Mouse (Mus musculus) embryonic facial prominence, embryonic 10.5 days (tissue): ENCODE data around the gene Col8a1. TPM values are rescaled to one million over a fixed set of nuclear protein-coding genes. Genes with fewer than 3 reads are reported as not detected.

ENCODE experiments used
- DNase-seq: peaks from one replicate; pipeline ENCODE4 v3.0.0-alpha.2; 2017; ENCODE audit warnings: low spot score
- H3K27ac ChIP-seq: fragments of 300-500 bp; sonication (generic); replicated peaks from 2 replicates; pipeline ENCODE4 v1.5.1; 2016; ENCODE audit warnings: mild to moderate bottlenecking
- H3K27me3 ChIP-seq: fragments of 300-500 bp; sonication (generic); replicated peaks from 2 replicates; pipeline ENCODE4 v1.6.1; 2016; ENCODE audit warnings: low read depth, mild to moderate bottlenecking; ENCODE audit not compliant: poor library complexity, severe bottlenecking
- H3K36me3 ChIP-seq: fragments of 300-500 bp; sonication (generic); replicated peaks from 2 replicates; pipeline ENCODE4 v1.6.1; 2016; ENCODE audit warnings: mild to moderate bottlenecking, moderate library complexity
- H3K4me1 ChIP-seq: fragments of 300-500 bp; sonication (generic); 2 replicates; pipeline ENCODE4 v1.6.1; 2016
- H3K4me3 ChIP-seq: fragments of 300-500 bp; sonication (generic); 2 replicates; pipeline ENCODE4 v1.5.1; 2016; ENCODE audit warnings: mild to moderate bottlenecking, moderate library complexity
- H3K9me3 ChIP-seq: fragments of 300-500 bp; sonication (generic); 2 replicates; pipeline ENCODE4 v1.6.1; 2016; ENCODE audit warnings: mild to moderate bottlenecking
- WGBS: fragments of 180-500 bp; shearing (Covaris S2); methylation state at CpG from one replicate; pipeline ENCODE4 v1.1.7; 2016; 5-methylcytosine and 5-hydroxymethylcytosine counted together
- polyA plus RNA-seq: library from polyadenylated mRNA; unstranded; fragments of >200 nt; fragmentation: Nextera tagmentation; extraction: Ambion mirVana; gene quantifications from 2 replicates; pipeline ENCODE4 v1.2.1, GENCODE M21; 2016

The Col8a1 gene
- polyA plus RNA-seq: 1.1 and 1.9 TPM in 2 replicates

DNA sequence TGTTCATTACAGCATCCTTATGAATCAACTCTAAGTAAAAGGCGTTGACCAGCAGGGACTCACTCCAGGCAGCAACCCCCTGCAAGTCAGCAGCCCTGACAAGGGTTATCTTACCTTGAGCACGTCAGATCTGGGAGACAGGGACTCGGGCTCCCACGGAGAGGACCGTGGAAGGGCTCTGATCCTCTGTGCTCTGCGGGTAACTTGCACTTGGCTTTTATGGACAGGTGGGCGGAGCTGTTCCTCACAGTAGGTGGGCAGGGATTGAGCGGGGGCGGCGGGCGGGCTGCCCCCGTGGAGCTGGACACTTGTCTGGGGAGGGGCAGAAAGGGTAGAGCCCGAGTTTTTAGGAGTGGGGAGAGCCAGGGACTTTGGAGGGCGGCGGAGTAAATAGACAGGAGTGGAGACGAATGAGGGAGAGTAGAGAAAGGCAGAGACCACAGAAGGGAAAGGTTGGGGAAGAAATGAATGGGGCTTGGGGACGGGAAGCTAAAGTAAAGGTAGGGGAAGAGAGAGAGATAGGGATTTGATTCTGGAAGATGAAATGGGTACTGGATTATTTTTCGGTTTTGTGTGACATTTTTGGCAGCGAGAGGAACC is at the start of gene Col8a1:
Gene Col8a1, minus strand, starts transcription at position 212 of the 600 bp plus-strand sequence.
- H3K4me3 ChIP-seq: peak within 1 kb of the TSS; percentile 60
- DNase-seq: peak; percentile 28
- H3K36me3 ChIP-seq: no peaks in the 10 kb centered on the region
- peaks cover 14% of the 10 kb centered on the region for H3K4me1 ChIP-seq
- H3K9me3 ChIP-seq: no peaks in the 10 kb centered on the region
- H3K27ac ChIP-seq: no peak within 1 kb of the TSS
- H3K27me3 ChIP-seq: peaks cover 30% of the 10 kb centered on the region
- 4% methylated on average over 19 of the region's 19 CpGs for WGBS

DNA sequence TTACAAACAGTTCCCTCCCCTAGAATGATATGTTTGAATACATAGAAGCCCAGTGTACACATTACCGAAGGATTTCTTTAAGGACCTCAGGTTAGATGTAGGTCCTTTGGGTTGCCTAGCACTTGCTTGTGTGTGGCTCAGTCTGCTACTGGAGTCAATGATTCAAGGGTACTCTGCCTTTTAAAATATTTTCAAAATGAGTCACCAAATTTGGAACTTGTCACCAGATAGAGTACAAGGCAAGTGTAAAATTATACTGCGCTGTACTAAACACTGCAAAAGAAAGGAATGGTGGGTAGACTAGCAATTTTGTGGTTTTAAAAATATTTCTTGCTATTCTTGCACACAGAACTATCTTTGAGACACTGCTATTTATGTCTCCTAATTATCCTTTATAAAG is 47.3 kb upstream of the Col8a1 start:
- Histone ChIP-seq H3K9me3 (no peaks in the 10 kb centered on the region), H3K27me3 (no peaks in the 10 kb centered on the region), H3K36me3 (no peaks in the 10 kb centered on the region), H3K4me1 (no peaks in the 10 kb centered on the region), H3K27ac (no peak overlapping the region), H3K4me3 (no peak overlapping the region)
- 96% methylated on average over 2 of the region's 2 CpGs for WGBS
- DNase-seq: no peak

DNA sequence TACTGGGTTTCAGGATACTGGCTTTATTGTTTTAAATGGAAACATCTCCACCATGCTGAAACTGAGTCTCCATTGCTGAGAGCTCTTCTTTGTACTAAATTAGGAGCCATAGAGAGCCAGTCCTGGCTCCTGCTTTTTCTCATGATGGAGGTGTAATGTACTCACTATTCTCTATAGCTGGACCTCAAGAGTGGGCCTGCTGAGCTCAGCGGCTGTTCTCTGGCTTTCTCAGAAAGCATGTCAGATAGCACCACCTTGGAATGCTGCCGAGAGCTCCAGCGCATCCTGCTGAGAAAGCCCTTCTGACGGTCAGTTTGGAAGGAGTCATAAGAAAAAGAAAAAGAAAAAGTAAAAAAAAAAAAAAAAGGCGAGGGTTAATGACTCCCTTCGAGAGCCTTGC is 41.8 kb upstream of the Col8a1 start:
- no peaks in the 10 kb centered on the region for H3K27me3 ChIP-seq
- WGBS: 70% methylated on average over 6 of the region's 6 CpGs
- H3K36me3 ChIP-seq: no peaks in the 10 kb centered on the region
- no peak overlapping the region for H3K27ac ChIP-seq
- H3K4me3 ChIP-seq: no peak overlapping the region
- no peaks in the 10 kb centered on the region for H3K9me3 ChIP-seq
- no peaks in the 10 kb centered on the region for H3K4me1 ChIP-seq
- DNase-seq: no peak

DNA sequence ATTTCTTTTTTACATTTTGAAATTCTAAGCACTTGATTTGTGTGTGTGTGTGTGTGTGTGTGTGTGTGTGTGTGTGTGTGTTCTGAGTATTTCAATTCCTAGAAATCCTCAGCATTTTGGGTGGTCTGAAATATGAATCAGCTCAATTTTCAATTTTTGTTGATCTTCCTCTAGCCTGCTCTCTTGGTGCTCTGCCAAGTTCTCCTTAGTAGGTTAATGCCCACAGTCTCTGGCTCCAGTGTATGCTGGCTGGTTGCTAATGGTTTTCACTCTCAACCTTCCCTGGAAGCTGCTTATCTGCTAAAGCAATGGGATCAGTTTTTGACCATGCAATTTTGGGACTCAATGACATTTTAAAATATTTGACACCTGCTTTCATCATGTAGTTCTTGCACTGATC is 24.5 kb upstream of the Col8a1 start:
- no peak for DNase-seq
- H3K27me3 ChIP-seq: no peaks in the 10 kb centered on the region
- H3K27ac ChIP-seq: no peak overlapping the region
- H3K4me3 ChIP-seq: no peak overlapping the region
- H3K9me3 ChIP-seq: no peaks in the 10 kb centered on the region
- H3K4me1 ChIP-seq: no peaks in the 10 kb centered on the region
- no peaks in the 10 kb centered on the region for H3K36me3 ChIP-seq

DNA sequence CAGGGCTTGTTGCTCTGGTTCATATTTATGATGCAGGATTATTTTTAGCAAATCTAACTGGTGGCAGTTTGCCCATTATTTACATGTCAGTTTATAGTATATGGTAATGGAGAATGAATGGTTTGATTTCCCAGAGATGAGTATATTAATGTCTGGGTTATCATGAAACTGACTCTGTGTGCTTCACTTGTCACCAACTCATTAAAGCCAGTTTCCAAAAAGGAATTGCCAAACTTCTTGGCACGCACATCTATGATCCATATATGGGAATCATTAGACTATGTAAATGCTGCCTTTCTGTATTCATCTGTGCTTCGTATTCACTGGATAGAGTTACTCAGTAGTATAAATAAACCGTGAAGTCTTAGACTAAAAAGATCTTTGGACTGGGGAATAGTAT is 11.1 kb upstream of the Col8a1 start:
- 82% methylated on average over 3 of the region's 3 CpGs for WGBS
- Histone ChIP-seq H3K27me3 (no peaks in the 10 kb centered on the region), H3K36me3 (no peaks in the 10 kb centered on the region), H3K9me3 (no peaks in the 10 kb centered on the region), H3K4me1 (no peaks in the 10 kb centered on the region), H3K4me3 (no peak overlapping the region), H3K27ac (no peak overlapping the region)
- no peak for DNase-seq

DNA sequence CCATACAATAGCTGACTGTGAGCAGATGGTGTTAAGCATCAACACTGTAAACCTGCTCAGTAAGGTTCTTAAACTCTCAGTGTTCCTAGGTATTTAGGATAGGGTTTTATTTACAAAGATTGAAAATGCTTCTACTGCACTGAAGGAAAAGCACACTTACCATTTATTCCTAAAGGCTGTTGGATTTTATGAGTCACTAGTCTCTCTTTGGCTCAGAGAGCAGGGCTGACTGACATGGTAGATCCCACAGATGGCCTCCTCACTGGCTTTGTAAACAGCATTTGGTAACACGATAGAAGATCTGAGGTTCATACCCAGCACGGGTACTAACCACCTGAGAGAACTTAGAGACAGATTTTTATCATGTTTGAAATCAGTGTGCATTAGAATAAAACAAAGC is 5.3 kb upstream of the Col8a1 start:
- no peaks in the 10 kb centered on the region for H3K9me3 ChIP-seq
- peaks cover 14% of the 10 kb centered on the region for H3K27me3 ChIP-seq
- DNase-seq: no peak
- H3K4me3 ChIP-seq: no peak overlapping the region
- H3K27ac ChIP-seq: no peak overlapping the region
- peaks cover 7% of the 10 kb centered on the region for H3K4me1 ChIP-seq
- WGBS: 76% methylated on average over 2 of the region's 2 CpGs
- no peaks in the 10 kb centered on the region for H3K36me3 ChIP-seq

DNA sequence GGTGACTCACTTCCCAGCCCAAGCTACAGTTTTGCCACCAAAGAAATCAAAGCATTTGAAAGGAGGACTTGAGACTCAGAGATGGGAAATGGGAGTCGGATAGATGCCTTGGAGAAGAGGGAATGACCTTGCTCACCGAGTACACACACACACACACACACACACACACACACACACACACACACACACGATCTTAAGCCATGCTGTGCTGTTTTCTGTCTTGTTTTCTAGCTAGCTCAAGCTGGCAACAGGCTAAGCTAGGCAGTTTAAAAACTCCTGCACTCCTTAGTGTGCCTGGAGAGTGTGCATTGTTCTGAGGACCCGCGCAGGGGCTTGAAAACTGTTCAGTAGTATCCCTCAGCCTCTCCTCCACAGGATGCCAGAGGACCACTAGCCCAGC is 1.2 kb upstream of the Col8a1 start:
- Histone ChIP-seq H3K27ac (no peak overlapping the region), H3K9me3 (no peaks in the 10 kb centered on the region), H3K36me3 (no peaks in the 10 kb centered on the region), H3K4me3 (no peak overlapping the region), H3K27me3 (peaks cover 30% of the 10 kb centered on the region), H3K4me1 (peaks cover 14% of the 10 kb centered on the region)
- no peak for DNase-seq
- 48% methylated on average over 5 of the region's 5 CpGs for WGBS

DNA sequence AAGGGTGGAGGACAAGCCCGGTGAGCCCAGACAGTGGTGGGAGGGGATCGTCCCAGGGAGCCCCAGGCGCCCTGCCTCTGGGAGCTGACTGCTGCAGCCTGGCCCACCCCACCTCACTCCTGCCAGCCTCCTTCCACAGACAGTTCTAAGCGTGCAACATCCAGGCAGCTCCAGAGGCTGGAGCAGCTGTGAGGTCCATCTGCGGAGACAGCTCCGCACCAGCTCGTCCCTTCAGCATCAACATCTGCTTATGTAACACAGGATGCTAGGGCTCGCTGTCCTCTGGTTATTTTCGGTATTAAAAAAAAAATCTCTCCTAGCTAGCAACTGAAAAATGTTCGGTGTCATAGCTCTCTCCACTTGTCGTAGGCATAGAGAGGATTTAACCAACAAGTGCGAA is 704 bp upstream of the Col8a1 start:
- Histone ChIP-seq H3K9me3 (no peaks in the 10 kb centered on the region), H3K4me3 (peak overlapping the region; percentile 60), H3K36me3 (no peaks in the 10 kb centered on the region), H3K4me1 (peaks cover 14% of the 10 kb centered on the region), H3K27ac (no peak overlapping the region), H3K27me3 (peaks cover 30% of the 10 kb centered on the region)
- 26% methylated on average over 12 of the region's 12 CpGs for WGBS
- DNase-seq: peak; percentile 31

DNA sequence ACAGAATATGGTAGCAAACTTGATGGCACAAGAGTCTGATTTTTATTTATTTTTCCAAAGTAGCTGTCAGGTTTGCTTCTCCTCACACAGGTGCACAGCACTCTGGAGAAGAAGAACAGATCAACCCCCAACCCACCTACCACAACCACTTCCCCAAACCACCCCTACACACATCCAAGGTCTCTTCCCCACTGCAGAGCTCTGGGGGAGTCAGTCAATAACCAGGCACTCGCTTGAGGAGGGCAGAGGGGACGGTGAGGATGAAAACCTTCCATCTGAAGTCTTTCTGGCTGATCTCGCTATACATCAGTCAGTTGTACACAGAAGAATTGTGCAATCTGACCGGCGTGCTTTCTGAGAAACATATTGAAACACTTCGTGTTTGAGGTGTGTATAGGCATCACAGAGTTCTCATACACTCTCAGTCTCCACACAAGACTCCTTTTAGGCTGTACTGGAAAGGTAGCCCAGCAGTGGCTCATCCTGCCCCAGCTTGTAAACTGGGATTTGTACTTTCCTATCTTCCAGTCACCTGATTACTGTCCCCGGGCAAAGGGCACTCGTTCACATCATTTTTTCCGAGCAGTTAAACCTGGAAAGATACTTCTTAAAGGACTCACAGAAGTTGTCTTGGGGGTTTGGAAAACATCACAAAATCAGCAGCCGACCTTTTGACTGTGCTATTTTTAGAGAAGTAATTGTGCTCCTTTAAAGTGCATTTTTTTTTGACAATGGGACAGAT is 827 bp downstream of the Col8a1 start:
- WGBS: 55% methylated on average over 10 of the region's 10 CpGs
- H3K27me3 ChIP-seq: peaks cover 30% of the 10 kb centered on the region
- H3K4me3 ChIP-seq: no peak overlapping the region
- H3K27ac ChIP-seq: no peak overlapping the region
- no peaks in the 10 kb centered on the region for H3K36me3 ChIP-seq
- H3K4me1 ChIP-seq: peaks cover 14% of the 10 kb centered on the region
- H3K9me3 ChIP-seq: no peaks in the 10 kb centered on the region
- DNase-seq: no peak

DNA sequence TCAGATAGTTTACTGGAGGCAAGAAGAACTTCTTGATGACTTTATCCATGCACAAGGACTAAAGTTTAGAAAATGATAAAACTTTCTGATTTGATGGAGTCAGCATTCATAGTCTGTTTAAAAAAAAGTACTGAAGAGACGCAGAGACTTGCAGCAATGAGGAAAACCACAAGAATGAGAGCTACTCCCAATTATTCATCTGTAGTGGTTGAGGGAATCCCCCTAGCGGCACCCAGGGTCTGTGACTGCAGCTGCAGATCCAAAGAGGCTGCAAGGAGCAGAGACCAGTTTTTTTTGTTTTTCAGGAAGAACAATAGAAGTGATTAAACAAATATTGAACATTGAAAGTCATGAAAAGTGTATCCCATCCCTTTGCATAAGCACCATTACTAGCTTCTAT is 4.0 kb downstream of the Col8a1 start:
- no peak overlapping the region for H3K4me3 ChIP-seq
- no peaks in the 10 kb centered on the region for H3K36me3 ChIP-seq
- WGBS: 62% methylated on average over 2 of the region's 2 CpGs
- no peaks in the 10 kb centered on the region for H3K9me3 ChIP-seq
- peaks cover 14% of the 10 kb centered on the region for H3K4me1 ChIP-seq
- H3K27me3 ChIP-seq: peaks cover 22% of the 10 kb centered on the region
- no peak overlapping the region for H3K27ac ChIP-seq
- DNase-seq: no peak

DNA sequence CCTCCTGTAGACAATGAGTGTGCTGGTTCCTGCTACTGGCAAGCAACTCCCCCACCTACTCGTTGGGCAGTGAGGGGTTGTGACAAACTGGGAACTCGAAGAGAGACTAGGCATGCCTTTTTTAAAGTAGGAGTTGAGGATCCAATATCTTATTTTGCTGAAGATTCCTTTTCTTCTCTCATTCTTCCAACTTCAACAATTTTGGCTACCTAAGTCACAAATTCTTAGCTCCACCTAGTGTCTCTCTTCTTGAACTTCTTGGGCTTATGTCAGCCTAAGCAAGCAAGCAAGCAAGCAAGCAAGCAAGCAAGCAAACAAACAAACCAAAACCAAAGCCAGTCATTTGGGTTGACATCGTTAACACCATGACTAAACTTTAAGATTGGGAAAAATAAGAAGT is 6.4 kb downstream of the Col8a1 start:
- Histone ChIP-seq H3K4me1 (no peaks in the 10 kb centered on the region), H3K4me3 (no peak overlapping the region), H3K9me3 (no peaks in the 10 kb centered on the region), H3K36me3 (no peaks in the 10 kb centered on the region), H3K27ac (no peak overlapping the region), H3K27me3 (peaks cover 7% of the 10 kb centered on the region; the same call in 1 of the 2 replicates)
- WGBS: 80% methylated on average over 3 of the region's 3 CpGs
- no peak for DNase-seq

DNA sequence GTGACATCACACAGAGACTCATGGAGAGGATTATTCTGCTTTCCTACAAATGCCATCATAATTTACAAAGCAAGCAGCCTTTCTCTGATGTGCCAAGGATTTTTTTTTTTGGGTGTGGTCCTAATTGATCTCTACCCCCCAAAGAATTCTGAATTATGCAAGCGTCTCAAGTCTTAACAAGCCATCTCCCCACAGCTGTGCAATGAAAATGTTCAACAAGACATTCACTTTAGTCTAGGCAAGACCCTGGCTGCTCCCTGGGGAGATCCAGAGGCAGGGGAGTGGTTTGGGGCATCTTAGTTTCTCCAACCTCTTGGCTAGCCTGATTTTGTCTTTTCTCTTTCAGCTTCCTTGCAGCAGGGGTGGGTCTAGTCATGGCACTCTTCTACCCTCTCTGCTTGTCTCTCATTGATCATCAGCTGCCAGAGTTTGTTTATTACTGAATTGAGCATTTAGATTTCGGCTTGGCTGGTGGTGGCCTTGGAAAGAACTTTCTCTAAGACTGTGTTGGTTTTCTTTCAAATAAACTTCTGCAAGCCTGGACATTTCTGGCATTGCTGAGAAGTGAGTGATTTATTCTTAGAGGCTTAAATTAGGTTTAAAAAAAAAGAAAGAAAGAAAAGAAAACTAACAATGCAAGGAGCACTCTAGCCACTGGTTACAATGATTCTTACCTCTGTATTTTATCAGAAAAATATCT is 7.0 kb downstream of the Col8a1 start:
- 79% methylated on average over 2 of the region's 2 CpGs for WGBS

DNA sequence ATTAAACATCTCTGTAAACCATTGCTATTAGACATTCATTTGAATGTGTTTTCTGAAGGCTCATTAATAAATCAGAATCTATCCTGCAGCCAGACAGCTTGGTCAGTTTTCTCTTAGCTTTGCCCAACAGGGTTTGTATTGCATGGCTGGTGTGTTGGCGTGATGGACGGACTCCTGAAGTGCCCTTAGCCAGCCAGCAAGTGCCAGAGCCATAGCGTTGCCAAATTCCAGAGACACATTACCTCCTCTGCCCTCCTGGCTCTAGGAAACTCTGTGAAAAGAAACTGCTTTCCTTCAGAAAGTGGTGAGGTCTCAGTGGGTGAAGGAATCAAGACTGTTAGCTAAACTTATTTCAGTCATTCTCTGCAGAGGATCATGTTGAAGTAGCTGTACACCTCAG is 14.4 kb downstream of the Col8a1 start:
- 93% methylated on average over 3 of the region's 3 CpGs for WGBS
- DNase-seq: no peak
- H3K36me3 ChIP-seq: no peaks in the 10 kb centered on the region

More for the DNA sequence above, 7.0 kb downstream of the Col8a1 start:
- no peak for DNase-seq
- Histone ChIP-seq H3K36me3 (no peaks in the 10 kb centered on the region), H3K4me1 (no peaks in the 10 kb centered on the region), H3K27me3 (peaks cover 3% of the 10 kb centered on the region; the same call in 1 of the 2 replicates), H3K9me3 (no peaks in the 10 kb centered on the region), H3K27ac (no peak overlapping the region), H3K4me3 (no peak overlapping the region)

More for the DNA sequence above, 14.4 kb downstream of the Col8a1 start:
- Histone ChIP-seq H3K9me3 (no peaks in the 10 kb centered on the region), H3K27me3 (no peaks in the 10 kb centered on the region), H3K4me3 (no peak overlapping the region), H3K27ac (no peak overlapping the region), H3K4me1 (no peaks in the 10 kb centered on the region)
